Mouse (Mus musculus): ENCODE data around the gene Rapgef4. TPM values are rescaled to one million over a fixed set of nuclear protein-coding genes. Genes with fewer than 3 reads are reported as not detected.

Rapgef4 gene
- total RNA-seq, 2 experiments from 2014 or later, result 11.1 to 13.6 TPM

DNA sequence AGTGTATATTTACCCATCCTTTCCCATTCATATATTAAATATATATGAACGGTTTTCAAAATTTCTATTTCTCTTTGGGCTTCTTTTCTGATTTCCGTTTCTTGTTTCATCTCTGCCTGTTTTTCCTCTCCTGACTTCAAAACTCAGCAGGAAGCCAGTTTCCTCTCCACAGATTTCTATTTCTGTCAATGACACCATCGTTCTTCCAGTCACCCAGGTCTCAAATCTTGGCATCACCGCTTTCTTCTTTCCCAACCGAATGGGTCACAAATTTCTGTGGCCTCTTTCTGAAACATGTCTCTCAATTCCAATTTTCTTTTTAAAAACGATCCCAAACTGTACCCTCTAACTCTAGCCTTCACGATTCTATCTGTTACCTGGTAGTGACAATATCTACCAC, 303.6 kb downstream of the Rapgef4 start:
- no peak for DNase-seq

DNA sequence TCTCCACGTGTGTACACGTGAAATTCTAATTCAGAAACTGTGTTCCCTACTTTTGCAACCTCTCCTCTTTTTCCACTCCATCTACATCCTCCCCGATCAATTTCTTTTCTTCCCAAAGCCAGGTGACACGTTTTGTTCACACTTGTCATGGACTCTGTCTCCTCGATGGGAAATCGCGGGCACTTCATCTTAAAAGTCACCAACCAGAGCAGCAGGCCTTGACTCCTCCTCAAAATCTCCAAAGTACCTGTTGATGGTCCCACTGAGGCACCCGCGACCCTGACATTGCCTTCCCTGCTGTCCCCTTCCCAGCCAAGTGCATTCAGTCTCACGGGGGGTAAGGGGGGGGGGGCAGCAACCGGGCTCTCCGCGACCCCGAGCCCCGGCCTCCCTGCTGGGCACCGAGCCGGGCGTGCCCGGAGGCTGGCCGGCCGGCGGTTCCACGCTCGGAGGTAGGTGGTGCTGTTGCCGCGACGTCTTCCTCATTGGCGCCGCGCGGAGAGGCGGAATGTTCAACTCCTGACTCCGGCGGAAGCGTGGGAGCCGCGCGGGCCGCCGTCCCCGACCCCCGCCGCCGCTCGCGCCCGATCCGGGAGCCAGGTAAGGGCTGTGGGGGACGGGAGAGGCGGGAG, 304.3 kb downstream of the Rapgef4 start, which contains the start of gene Map3k20:
TSS of gene Map3k20 (plus strand) at position 382 of the 632 bp plus-strand sequence.
- DNase-seq, result peak; percentile 84

DNA sequence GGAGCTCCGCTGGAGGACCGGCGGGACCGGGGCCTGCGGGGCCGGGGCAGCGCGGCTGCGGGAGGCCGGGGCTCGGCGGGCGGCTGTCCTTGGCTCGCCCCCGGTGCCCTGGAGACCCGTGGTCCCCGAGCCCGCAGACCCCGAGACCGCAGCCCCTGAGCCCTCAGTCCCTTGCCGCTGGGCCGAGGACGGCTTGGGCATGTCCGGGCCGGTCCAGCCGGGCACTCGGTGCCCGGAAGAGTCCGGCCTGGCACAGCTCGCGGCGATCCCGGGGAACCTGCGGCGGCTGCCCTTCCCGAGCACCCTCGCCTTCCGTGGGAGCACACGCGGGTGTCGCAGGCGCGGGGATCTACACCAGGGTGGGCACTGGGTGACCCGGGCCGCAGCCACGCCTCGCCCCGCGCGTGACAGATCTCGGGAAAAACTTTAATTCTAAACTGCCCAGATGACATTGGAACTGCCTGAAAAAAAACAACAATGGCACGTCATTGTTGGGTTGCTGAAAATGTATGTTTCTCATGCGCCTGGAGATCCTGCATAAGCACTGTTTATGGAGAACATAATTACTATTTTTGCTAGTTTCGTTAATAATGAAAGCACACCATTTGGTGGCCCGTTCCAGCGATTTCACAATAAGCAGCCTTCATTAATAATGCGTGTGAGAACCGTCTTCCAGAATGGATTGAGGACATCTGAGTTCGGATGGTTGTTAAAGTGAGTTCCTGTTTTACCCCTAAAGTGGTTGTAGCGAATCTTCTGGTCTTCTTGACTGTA, 305.0 kb downstream of the Rapgef4 start:
- DNase-seq, result peak; percentile 43

DNA sequence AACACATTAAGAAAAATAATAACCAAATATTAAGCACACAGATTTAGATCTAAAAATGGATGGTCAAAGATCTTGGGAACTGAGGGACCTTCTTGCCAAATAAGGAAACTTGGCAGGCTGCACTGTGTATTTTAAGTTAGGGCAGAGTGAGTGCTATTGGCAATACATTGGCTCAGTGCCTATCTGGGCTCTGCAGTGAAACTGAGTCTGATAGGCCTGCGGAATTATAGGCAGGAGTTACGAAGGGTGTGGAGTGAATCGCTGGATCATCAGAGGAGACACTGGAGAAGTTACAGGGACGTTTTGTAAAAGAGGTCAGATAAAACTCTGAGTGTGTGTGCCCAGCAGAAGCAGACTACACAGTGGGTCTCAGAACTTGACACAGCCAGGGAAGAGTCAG, 306.1 kb downstream of the Rapgef4 start:
- DNase-seq, result peak; percentile 36

DNA sequence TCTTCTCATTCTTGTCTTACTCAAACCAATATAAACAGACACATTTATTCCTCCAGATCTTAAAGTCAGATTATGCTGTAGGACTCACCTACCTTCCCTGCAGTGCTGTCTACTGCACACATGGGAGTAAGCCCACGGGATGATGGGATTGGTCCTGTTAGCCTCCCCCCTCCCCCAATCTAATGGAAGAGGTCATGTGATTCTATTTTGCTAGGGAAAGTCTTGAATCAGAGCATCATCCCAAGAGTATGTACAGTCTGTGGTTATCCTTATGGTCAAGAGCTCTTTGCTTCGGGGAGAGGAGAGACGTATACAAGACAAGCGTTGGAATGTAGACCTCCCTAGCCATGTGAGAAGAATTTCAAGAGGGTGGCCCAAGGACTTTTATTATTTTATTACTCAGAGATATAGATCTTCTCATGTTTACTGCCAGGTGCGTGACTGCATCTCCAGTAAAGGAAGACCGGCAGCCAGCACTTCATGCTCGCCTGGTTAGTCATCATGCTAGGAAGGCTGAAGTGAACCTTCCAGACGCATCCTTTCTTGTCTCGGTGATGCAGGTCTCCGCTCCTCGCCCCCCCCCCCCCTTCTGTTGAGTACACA, 308.0 kb downstream of the Rapgef4 start:
- DNase-seq, result no peak

DNA sequence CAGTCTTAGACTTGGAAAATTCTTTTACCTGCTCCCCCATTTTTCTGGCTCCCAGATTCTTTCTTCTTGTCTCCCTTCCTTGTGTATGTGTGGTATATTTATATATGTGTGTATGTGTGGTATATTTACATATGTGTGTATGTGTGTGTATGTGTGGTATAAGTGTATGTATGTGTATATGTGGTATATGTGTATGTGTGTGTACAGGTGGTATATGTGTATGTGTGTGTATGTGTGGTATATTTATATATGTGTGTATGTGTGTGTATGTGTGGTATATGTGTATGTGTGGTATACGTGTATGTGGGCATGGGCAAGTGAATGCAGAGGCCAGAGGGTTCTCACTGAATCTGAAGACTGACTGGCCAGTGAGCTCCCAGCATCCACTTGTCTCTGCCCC, 310.1 kb downstream of the Rapgef4 start:
- DNase-seq, result no peak

DNA sequence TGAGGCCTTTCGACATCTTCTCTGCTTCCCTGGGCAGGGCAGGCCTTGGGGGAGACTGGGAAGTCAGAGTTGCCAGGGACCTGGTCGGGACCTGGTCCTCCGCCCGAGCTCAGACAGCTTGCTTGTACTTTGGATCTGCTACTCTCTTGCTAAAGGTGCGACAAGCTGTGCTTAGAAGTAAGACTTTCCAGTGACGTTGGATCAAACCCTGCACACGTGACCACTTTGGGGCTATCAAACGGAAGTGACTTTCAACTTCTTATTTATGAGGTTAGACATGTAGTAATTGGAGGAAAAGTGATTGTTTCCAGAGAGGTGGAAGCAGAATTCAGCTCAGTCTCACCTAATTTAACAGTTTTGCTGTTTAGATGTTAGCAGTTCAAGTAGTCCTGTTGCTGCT, 311.5 kb downstream of the Rapgef4 start:
- no peak for DNase-seq

DNA sequence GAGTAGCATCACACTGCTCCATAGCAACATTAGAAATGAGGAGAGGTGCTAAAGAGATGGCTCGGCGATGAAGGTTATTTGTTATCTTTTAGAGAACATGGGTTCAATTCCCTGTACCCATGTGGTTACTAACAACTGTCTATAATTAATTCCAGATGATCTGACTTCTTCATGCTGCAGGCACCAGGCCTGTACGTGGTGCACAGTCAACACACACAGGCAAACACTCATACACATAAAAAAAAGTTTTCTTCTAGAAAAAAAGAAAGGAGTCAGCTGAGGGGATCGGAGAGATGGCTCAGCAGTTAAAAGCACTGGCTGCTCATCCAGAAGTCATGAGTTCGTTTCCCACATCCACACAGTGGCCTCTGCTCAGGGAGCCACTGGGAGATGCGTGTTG, 314.0 kb downstream of the Rapgef4 start:
- no peak for DNase-seq

DNA sequence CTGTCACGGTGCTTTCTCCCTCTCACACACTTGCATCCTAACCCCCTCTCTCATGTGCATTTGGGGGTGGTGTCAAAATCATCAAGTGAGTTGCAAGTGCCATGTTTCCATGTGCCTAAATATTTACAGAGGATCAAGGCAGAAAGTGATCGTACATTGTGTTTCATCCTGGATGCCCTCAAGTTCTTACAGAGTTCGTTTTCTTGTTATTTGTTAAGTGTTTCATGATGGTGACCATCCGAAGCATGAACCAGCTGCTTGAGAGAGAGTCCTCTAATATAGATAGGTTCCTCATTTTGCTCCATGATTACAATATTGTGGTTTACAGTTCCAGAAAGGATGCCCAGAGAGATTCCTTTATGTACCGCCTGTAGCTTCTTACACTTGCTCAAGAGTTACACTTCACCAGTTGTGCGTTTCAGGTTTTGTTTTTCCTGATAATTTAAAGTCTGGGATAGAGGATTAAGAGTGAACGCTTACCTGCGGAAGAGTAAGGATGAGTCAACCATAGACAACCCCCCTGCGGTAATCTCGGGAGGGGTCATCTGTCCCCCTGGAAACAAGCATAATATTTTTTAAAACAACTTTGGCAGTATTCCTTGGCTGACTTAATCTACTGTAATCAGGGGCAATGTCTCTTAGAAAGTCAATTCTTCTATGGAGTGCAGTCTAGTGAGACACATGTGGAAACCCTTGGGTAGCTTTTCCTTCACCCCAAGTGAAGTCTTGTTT, 316.1 kb downstream of the Rapgef4 start:
- no peak for DNase-seq

DNA sequence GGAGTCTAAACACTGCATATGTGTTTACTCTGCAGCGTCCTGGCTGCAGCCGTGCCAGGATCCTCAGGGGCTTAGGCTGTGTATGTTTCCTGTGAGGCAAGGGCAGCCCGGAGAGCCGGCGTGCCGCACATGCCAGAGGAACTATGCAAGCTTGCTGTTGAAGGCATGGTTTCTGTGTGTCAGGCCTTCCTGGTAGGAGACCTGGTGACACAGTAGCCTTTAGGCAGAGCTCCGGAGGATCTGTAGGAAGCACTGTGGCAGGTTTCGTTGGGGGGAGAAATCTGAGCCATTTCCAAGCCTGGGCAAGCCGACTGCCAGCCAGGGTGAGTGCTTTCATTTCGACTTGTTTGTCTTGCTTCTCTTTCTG, 316.7 kb downstream of the Rapgef4 start:
- DNase-seq, result peak; percentile 71

DNA sequence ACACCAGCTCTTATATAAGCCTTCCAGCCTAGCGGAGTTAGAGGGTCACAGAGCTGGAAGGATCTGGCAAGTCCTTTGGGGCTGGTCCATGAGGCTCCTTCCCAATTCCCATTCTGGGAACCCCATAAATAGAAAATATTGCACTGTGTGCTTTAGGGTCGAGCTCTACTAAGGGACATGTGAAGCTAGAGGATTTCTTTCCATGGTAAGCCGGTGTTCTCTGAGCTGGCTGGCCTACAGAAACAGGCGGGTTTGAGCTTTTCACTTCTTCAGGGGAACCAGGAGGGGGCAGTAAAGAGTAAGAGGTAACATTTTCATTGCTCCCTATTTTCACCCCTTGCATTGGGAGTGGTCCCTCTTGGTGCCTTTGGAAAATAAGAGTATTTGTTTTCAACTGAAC, 317.4 kb downstream of the Rapgef4 start:
- peak; percentile 43 for DNase-seq

DNA sequence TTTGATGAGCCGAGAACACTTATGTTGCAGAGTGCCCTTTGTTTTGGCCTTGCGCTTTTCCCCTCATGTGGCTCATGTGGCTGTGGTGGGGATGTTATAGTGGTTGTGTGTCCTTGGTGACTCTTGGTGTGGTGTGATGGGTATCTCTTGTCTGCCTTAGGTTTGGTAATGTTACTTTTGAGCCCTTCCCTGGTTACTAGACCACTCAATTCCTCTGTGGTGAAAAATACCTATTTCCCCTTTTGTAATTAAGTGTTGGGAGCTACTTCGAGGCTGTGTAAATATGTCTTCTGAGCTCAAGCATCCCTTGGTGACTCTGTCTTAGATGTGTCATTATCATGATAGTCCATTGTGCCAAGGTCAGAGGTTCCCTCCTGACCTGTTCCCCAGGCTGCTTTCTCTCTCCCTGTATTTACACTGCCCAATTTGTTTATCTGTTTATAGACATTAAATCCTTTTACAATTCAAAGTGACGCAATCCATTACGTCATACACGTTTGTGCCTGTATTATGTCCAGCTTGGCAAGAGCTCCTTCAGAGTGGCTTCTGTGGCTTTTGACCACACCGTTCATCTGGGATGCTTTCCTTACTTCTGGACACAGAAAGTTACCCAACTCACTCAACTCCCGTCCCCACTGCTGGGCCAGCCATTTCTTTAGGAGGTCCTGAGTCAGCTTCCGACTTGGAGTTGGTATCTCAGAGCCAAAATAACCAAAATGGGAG, 320.3 kb downstream of the Rapgef4 start:
- DNase-seq, result no peak

DNA sequence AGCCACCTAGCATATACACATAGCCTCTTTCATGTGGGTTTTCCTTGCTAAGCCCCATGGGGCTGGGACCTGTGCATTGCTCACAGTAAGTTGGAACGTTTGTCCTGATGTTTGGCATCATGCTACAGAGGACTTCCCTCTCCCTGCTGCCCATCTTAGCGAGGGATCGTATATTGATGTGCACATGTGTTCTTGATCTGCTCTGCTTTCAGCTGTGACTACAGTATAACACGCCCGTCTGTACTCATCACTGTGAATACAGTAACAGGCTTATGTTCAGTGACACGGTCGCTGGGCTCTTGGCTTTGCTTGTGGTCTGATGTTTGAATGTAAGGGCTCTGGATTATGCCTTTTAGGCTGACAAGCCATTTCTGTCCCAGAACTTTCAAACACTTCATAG, 324.7 kb downstream of the Rapgef4 start:
- DNase-seq, result no peak

Other genes starting within 250 kb of the Rapgef4 start
- gene Itga6, start 235.6 kb upstream of the Rapgef4 start, total RNA-seq (2021), result 100 to 1,000 TPM; 104 to 114 TPM
- 100 to 1,000 TPM; 129 to 138 TPM for gene Pdk1, start 108.0 kb upstream of the Rapgef4 start, total RNA-seq (2021)